Mouse (Mus musculus) testis, adult 2 months (tissue): ENCODE data around the gene Rnf214. TPM values are rescaled to one million over a fixed set of nuclear protein-coding genes. Genes with fewer than 3 reads are reported as not detected.

ENCODE experiments used
- H3K27ac ChIP-seq: fragments of 200-500 bp; 2 replicates; pipeline ENCODE4 v1.5.1; 2012; ENCODE audit warnings: low read depth, low read length; ENCODE audit not compliant: control insufficient read depth, insufficient read depth
- H3K27me3 ChIP-seq: fragments of 200-500 bp; 2 replicates; pipeline ENCODE4 v1.6.1; 2012; ENCODE audit warnings: mild to moderate bottlenecking, low read length, moderate library complexity; ENCODE audit not compliant: control insufficient read depth, insufficient read depth
- H3K36me3 ChIP-seq: fragments of 200-500 bp; 2 replicates; pipeline ENCODE4 v1.6.1; 2012; ENCODE audit warnings: mild to moderate bottlenecking, low read length; ENCODE audit not compliant: control insufficient read depth, insufficient read depth
- H3K4me1 ChIP-seq: fragments of 200-500 bp; 2 replicates; pipeline ENCODE4 v1.6.1; 2012; ENCODE audit warnings: low read length; ENCODE audit not compliant: control insufficient read depth, insufficient read depth
- H3K4me3 ChIP-seq: fragments of 200-500 bp; 2 replicates; pipeline ENCODE4 v1.5.1; 2012; ENCODE audit warnings: low read depth, mild to moderate bottlenecking, low read length, moderate library complexity, mixed read lengths; ENCODE audit not compliant: control insufficient read depth
- CTCF ChIP-seq: fragments of 200-500 bp; IDR thresholded peaks from 2 replicates; pipeline ENCODE4 v1.5.1; 2012; ENCODE audit warnings: low read depth, mild to moderate bottlenecking, inconsistent platforms, low read length, moderate library complexity; ENCODE audit not compliant: control insufficient read depth, insufficient read depth, insufficient replicate concordance
- POLR2A ChIP-seq: fragments of 200-500 bp; IDR thresholded peaks from 2 replicates; pipeline ENCODE4 v1.6.1; 2012; ENCODE audit warnings: low read depth, mild to moderate bottlenecking, inconsistent platforms, low read length, moderate library complexity; ENCODE audit not compliant: control insufficient read depth
- polyA plus RNA-seq: library from polyadenylated mRNA; depleted of rRNA; stranded (reverse); fragments of >200 nt; gene quantifications from 2 replicates; pipeline ENCODE4 v1.2.3, GENCODE M21; 2012

Gene Rnf214
- polyA plus RNA-seq, 1 experiment = 22.3 TPM

DNA sequence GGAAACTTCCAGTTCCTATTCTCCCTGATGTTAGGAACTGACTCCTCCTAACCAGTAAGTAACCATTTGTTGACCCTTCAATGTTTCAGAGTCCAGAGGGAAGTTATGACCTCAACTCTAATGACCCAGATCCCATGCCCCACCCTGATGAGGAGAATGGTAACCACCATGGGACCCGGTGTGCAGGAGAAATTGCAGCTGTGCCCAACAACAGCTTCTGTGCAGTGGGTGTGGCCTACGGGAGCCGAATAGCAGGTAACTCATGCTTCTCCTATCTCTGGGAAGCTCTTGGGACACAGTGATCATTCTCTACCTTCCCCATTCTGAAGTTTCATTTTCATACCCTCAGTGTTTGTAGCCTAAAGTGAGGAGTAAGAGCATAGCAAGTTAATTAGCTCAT lies 4.3 kb upstream of the Rnf214 start:
- peaks cover 16% of the 10 kb centered on the region for H3K36me3 ChIP-seq
- H3K27ac ChIP-seq = no peak overlapping the region
- TF ChIP-seq CTCF = no peak
- TF ChIP-seq POLR2A = no peak
- no peaks in the 10 kb centered on the region for H3K27me3 ChIP-seq
- H3K4me1 ChIP-seq = peaks cover 2% of the 10 kb centered on the region
- no peak overlapping the region for H3K4me3 ChIP-seq

DNA sequence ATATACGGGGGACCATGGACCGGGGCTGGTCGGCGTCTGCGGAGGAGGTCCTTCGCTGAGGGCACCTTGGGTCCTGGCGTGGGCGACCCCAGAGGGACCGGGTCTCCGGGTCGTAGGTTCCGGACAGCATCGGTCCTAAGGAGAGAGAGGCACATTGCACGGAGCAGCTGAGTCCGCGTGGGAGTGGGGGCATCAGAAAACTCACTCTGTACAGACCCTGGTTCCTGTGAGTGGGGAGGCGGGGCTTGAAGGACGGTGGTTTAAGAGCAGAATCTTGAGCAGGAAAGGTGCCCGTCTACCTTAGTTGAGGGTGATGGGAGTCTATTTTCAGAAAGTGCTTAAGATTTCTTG lies 342 bp upstream of the Rnf214 start:
- TF ChIP-seq CTCF (no peak), POLR2A (no peak)

DNA sequence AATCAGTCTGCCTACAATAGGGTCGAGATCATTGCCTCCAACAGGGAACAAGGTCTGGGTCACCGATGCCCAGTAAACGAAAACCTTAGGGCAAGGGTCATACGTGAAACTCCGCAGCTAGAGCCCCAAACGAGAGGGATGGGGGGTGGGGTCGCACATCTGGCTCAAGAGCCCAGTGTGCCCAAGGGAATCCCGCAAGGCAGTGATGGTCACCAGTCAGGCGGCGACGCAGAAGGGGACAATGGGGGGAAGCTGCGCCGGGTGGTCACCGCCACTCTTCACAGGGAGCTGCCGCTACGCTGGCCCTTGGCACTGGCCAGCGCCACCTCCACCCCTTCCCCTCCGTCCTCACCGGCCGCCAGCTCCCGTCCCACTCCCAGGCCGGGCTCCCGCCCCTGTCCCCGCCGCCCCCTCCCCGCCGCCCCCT lies 887 bp downstream of the Rnf214 start:
- peaks cover 4% of the 10 kb centered on the region for H3K4me1 ChIP-seq
- no peaks in the 10 kb centered on the region for H3K27me3 ChIP-seq
- no peak for TF ChIP-seq CTCF
- no peak for TF ChIP-seq POLR2A
- H3K4me3 ChIP-seq = peak overlapping the region; percentile 100
- peak overlapping the region; percentile 76 for H3K27ac ChIP-seq
- H3K36me3 ChIP-seq = peaks cover 8% of the 10 kb centered on the region

More for the DNA sequence above, 342 bp upstream of the Rnf214 start:
- Histone ChIP-seq H3K27ac (peak overlapping the region; percentile 86), H3K27me3 (no peaks in the 10 kb centered on the region), H3K4me3 (peak overlapping the region; percentile 100), H3K36me3 (peaks cover 9% of the 10 kb centered on the region), H3K4me1 (peaks cover 4% of the 10 kb centered on the region)

DNA sequence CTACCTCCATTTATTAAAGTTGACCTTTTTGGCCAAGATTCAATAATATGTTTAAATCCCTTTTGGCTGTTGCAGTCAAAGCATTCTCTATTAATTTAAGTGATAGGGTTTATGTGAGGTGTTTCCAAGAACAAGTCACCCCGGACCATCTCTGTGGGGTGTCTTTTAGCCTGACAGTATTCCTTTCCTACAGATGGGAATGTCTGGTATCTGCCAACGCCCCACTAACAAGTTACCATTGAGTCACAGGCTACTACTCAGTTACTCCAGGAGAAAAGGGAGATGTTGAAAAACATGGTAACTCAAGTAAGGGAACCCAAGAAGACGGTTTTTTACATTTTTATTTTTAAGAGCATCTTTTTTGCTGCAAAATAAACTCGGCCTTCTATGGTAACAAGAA lies 1.5 kb downstream of the Rnf214 start:
- no peak overlapping the region for H3K27ac ChIP-seq

DNA sequence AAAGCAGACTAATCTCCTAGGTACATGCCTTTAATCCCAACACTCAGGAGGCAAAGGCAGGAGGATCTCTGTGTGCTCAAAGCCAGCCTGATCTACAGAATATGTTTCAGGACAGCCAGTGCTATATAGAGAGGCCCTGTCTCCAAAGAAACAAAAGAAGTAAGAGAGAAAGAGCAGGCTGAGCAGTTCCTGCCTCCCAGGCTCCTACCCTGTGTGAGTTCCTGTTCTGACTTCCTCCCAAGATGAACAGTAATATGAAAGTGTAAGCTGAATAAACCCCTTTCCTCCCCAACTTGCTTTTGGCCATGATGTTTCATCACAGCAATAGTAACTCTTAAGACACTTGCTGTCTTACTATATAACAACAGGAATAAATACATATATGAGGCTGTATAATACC lies 13.0 kb downstream of the Rnf214 start:
- no peak for TF ChIP-seq CTCF
- no peak for TF ChIP-seq POLR2A
- peaks cover 1% of the 10 kb centered on the region for H3K36me3 ChIP-seq
- H3K27ac ChIP-seq = no peak overlapping the region

More for the DNA sequence above, 1.5 kb downstream of the Rnf214 start:
- peaks cover 4% of the 10 kb centered on the region for H3K4me1 ChIP-seq
- TF ChIP-seq POLR2A = no peak
- no peak for TF ChIP-seq CTCF
- peaks cover 8% of the 10 kb centered on the region for H3K36me3 ChIP-seq
- H3K27me3 ChIP-seq = no peaks in the 10 kb centered on the region
- no peak overlapping the region for H3K4me3 ChIP-seq

DNA sequence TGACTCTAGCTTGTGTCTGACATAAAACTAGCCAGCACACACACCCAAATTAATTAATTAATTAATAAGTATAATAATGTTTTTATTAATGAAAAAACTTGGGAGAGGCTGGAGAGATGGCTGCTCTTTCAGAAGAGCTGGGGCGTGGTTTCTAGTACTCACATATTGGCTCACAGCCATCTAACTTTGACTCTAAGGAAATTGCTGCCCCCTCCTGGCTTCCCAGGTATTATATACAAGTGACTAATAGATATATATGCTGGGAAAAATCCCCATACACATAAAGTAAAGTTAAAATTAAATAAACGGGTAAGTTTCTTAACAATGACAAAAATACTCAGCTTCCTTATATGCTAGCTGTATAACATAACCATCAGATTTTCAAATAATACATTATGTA lies 28.8 kb downstream of the Rnf214 start:
- Histone ChIP-seq H3K4me3 (no peak overlapping the region), H3K36me3 (no peaks in the 10 kb centered on the region), H3K27ac (no peak overlapping the region), H3K4me1 (no peaks in the 10 kb centered on the region), H3K27me3 (no peaks in the 10 kb centered on the region)
- no peak for TF ChIP-seq CTCF
- TF ChIP-seq POLR2A = no peak

More for the DNA sequence above, 13.0 kb downstream of the Rnf214 start:
- H3K27me3 ChIP-seq = no peaks in the 10 kb centered on the region
- no peaks in the 10 kb centered on the region for H3K4me1 ChIP-seq
- H3K4me3 ChIP-seq = no peak overlapping the region

DNA sequence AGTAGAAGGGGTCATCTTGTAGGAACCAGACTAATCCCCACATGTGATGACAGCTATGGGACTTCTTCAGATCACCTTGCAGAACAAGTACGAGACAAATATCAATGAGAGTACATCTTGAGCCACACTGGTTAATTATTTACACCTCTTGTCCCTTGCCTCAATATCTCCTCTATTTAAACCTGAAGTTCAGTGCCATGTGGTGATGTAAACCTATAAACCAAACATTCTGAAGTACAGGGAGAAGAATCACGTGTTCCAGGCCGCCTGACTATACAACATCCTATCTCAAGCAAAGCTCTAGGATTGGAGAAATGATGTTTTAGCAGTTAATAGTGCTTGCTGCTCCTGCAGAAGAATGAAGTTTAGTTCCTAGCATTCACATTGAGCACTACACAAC lies 36.4 kb downstream of the Rnf214 start:
- peaks cover 1% of the 10 kb centered on the region; the same call in 1 of the 2 replicates for H3K36me3 ChIP-seq
- H3K27ac ChIP-seq = no peak overlapping the region
- H3K4me1 ChIP-seq = no peaks in the 10 kb centered on the region
- no peaks in the 10 kb centered on the region for H3K27me3 ChIP-seq
- no peak overlapping the region for H3K4me3 ChIP-seq
- no peak for TF ChIP-seq CTCF
- TF ChIP-seq POLR2A = no peak

DNA sequence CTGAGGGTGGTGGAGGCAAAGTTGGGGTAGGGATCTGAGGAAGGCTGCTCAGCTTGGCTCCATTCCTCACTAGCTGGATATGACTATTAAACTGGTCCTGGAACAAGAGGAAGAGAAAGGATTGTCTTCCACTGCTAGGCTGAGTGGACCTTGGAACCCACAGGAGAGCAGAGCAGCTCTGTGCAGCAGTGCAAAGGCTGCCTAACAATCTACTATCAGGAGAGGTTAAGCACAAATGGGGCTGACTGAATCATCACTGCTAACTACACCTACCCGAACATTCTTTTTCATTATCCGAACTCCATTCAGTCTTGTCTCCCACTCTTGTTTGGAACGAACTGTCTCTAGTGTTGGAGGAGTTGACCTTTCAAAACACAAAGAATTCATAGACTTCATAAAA lies 37.5 kb downstream of the Rnf214 start:
- H3K4me3 ChIP-seq = no peak overlapping the region
- no peak for TF ChIP-seq CTCF
- TF ChIP-seq POLR2A = no peak
- H3K27me3 ChIP-seq = no peaks in the 10 kb centered on the region
- no peak overlapping the region for H3K27ac ChIP-seq
- no peaks in the 10 kb centered on the region for H3K4me1 ChIP-seq
- peaks cover 1% of the 10 kb centered on the region; the same call in 1 of the 2 replicates for H3K36me3 ChIP-seq

DNA sequence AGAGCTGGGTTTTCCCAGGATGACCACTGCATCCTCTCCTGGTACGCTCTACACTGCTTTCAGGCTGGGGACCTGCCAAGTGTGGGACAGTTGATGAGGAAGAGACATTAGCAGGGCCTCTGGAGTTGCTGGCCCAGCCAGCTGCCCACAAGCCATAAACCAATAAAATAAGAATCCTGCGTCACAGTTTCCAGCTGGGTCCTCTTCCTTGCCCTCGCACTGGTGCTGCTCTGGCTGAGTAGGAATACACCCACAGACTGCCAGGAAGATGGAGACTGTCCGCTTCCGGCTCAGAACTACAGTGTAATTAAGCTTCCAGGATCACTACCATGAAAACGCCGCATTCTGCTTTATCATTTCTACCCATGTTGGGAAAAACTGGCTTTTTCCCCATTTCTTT lies 44.9 kb downstream of the Rnf214 start:
- Histone ChIP-seq H3K27ac (no peak overlapping the region), H3K36me3 (no peaks in the 10 kb centered on the region; the same call in 1 of the 2 replicates)
- TF ChIP-seq CTCF = no peak
- TF ChIP-seq POLR2A = no peak

More for the DNA sequence above, 44.9 kb downstream of the Rnf214 start:
- Histone ChIP-seq H3K4me3 (no peak overlapping the region), H3K4me1 (no peaks in the 10 kb centered on the region), H3K27me3 (no peaks in the 10 kb centered on the region)
